Mouse (Mus musculus) neural tube, embryonic 14.5 days (tissue): ENCODE measurements at regions not wholly inside any gene's neighbourhood (a gene's known extent, or its start where the extent isn't known, plus 50 kb on each side); places are given as distances from the start of the nearest gene placed in this dataset.

Source experiments
- ATAC-seq: fragments of 200-750 bp; cut with Nextera tagmentation; 2 replicates; pipeline ENCODE4 v1.8.0; 2017; ENCODE audit warnings: low read depth, mild to moderate bottlenecking, moderate TSS enrichment, moderate library complexity
- H3K27ac ChIP-seq: fragments of 300-500 bp; sonication (generic); 2 replicates; pipeline ENCODE4 v1.5.1; 2014; ENCODE audit warnings: low read depth, mild to moderate bottlenecking, control low read depth, low read length, moderate library complexity, mixed read lengths
- H3K27me3 ChIP-seq: fragments of 300-500 bp; sonication (generic); 2 replicates; pipeline ENCODE4 v1.6.1; 2014; ENCODE audit warnings: low read length; ENCODE audit not compliant: control insufficient read depth, insufficient read depth
- H3K36me3 ChIP-seq: fragments of 300-500 bp; sonication (generic); 2 replicates; pipeline ENCODE4 v1.6.1; 2014; ENCODE audit warnings: low read length, mixed read lengths; ENCODE audit not compliant: control insufficient read depth, insufficient read depth
- H3K4me1 ChIP-seq: fragments of 300-500 bp; sonication (generic); 2 replicates; pipeline ENCODE4 v1.6.1; 2014; ENCODE audit warnings: low read length; ENCODE audit not compliant: control insufficient read depth, insufficient read depth
- H3K4me2 ChIP-seq: fragments of 300-500 bp; sonication (generic); 2 replicates; pipeline ENCODE4 v1.6.1; 2014; ENCODE audit warnings: mild to moderate bottlenecking, low read depth, low read length, control low read depth
- H3K4me3 ChIP-seq: fragments of 300-500 bp; sonication (generic); 2 replicates; pipeline ENCODE4 v1.5.1; 2014; ENCODE audit warnings: low read depth, low read length, control low read depth, mixed read lengths
- H3K9ac ChIP-seq: fragments of 300-500 bp; sonication (generic); replicated peaks from 2 replicates; pipeline ENCODE4 v1.6.1; 2014; ENCODE audit warnings: low read depth, mild to moderate bottlenecking, control low read depth, low read length, mixed read lengths
- H3K9me3 ChIP-seq: fragments of 300-500 bp; sonication (generic); 2 replicates; pipeline ENCODE4 v1.6.1; 2016; ENCODE audit warnings: low read length; ENCODE audit not compliant: control insufficient read depth
- WGBS: fragments of 180-500 bp; shearing (Covaris S2); extraction: QIAGEN DNeasy Blood & Tissue Kit; methylation state at CpG from one replicate; pipeline ENCODE4 v1.1.7; 2014; 5-methylcytosine and 5-hydroxymethylcytosine counted together

DNA sequence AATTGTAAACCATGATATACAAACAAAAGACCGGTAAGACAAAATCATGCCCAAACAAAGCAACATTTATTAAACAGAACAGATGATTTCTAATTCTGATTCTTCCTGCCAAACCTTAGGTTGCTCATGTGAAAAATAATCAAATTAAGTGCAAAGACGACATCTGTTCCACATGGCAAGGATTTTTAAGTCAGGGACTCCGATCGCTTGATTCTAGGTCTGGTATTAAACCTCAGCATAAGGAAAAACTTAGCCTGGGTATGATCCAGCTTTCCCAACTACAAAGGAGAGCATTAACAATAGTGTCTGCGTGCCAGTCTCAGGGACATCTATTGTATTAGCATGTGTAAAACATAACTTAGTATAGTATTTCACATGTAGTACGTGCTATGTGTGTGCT, 181.8 kb upstream of the Rnpc3 start:
- Histone ChIP-seq H3K27ac (no peak overlapping the region), H3K27me3 (no peaks in the 10 kb centered on the region), H3K4me3 (no peak overlapping the region), H3K4me2 (no peak overlapping the region), H3K4me1 (no peaks in the 10 kb centered on the region), H3K9ac (no peak overlapping the region), H3K36me3 (no peaks in the 10 kb centered on the region), H3K9me3 (no peaks in the 10 kb centered on the region)
- no peak for ATAC-seq
- 80% methylated on average over 6 of the region's 6 CpGs for WGBS

DNA sequence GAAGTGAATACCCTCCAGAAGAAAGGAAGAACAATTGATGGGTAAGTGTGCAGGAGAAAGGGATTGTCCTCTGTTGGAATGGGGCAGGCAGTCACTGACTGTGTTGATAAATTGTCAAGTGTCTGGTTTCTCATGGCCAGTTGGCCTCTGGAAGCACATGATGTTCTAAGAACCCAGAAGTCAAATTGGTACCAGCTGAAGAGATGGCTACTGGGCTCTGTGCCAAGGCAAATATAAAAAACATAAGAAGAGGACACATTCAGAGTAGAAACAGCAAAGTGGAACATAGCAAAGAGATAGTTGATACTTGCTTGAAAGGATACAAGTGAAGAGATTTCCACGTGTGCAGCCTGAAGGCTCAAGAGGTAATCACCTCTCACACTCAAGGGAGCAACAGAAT, 170.9 kb upstream of the Col11a1 start:
- no peaks in the 10 kb centered on the region for H3K36me3 ChIP-seq
- H3K9me3 ChIP-seq = no peaks in the 10 kb centered on the region
- ATAC-seq = no peak
- no peaks in the 10 kb centered on the region for H3K4me1 ChIP-seq
- no peak overlapping the region for H3K4me2 ChIP-seq
- no peak overlapping the region for H3K9ac ChIP-seq
- no peaks in the 10 kb centered on the region for H3K27me3 ChIP-seq
- 58% methylated on average over 1 of the region's 1 CpGs for WGBS
- no peak overlapping the region for H3K4me3 ChIP-seq
- H3K27ac ChIP-seq = no peak overlapping the region

DNA sequence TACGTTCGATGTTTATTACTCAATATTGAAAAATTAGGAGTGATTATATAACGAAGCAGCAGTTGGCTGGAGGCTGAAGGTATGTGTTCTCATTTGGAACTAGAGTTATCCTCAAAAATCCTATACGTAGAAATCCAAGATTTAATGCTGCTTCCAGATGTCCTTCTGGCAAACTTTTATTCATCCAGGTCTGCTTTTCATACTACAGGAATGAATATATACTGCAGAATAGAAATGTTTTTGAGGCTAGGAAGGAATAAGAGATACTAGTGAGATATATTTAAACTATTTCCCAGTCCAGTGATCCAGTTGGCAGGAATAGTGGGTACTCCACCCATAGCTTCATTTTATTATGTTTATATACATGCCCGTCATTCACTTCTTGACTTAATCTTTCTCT, 170.3 kb upstream of the Col11a1 start:
- no peak overlapping the region for H3K4me2 ChIP-seq
- no peaks in the 10 kb centered on the region for H3K27me3 ChIP-seq
- H3K9me3 ChIP-seq = no peaks in the 10 kb centered on the region
- H3K27ac ChIP-seq = no peak overlapping the region
- H3K9ac ChIP-seq = no peak overlapping the region
- H3K4me3 ChIP-seq = no peak overlapping the region
- 87% methylated on average over 5 of the region's 5 CpGs for WGBS
- ATAC-seq = no peak
- H3K4me1 ChIP-seq = no peaks in the 10 kb centered on the region
- H3K36me3 ChIP-seq = no peaks in the 10 kb centered on the region

DNA sequence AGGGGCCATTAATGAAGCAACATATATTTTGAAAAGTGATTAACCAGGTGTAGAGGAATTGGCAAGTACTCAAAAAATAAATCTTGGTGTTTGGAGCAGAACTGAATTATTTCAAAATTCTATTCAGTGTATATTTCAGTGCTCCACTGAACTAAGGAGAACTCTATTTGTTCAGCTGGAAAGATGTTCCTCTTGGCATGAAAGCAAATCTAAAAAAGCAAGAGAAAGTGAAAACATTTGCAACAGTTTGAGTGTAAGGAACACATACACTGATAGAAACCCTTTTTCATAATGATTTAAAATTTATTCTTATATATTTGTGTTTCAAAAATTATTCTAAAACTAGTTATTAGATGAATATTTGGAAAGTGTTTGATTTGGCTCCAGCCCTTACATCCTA, 169.9 kb upstream of the Col11a1 start:
- ATAC-seq = no peak
- no peaks in the 10 kb centered on the region for H3K36me3 ChIP-seq

DNA sequence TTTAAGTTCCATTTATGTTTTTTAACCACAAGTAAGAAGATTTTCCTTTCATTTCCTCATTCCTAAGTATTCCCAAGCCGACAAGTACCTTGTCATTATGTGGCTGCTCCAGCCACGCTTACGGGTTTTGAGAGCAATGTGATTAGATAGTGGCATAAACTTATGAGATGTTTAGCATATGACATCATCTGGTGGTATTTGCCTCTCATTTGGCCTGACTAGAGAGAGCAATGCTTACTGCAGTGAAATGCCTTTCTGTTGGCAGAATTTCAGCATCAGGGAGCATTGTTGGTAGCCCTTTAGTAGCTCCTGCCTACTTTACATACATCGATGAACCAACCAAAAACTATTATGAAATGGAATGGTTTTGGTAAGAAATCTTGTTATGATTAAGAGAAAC, 157.1 kb upstream of the Col11a1 start:
- Histone ChIP-seq H3K4me1 (no peaks in the 10 kb centered on the region), H3K9ac (no peak overlapping the region), H3K4me3 (no peak overlapping the region), H3K27ac (no peak overlapping the region), H3K36me3 (no peaks in the 10 kb centered on the region), H3K4me2 (no peak overlapping the region), H3K9me3 (no peaks in the 10 kb centered on the region), H3K27me3 (no peaks in the 10 kb centered on the region)
- no peak for ATAC-seq
- 93% methylated on average over 4 of the region's 4 CpGs for WGBS

More for the DNA sequence above, 169.9 kb upstream of the Col11a1 start:
- Histone ChIP-seq H3K27me3 (no peaks in the 10 kb centered on the region), H3K4me2 (no peak overlapping the region), H3K4me1 (no peaks in the 10 kb centered on the region), H3K9ac (no peak overlapping the region), H3K9me3 (no peaks in the 10 kb centered on the region), H3K4me3 (no peak overlapping the region), H3K27ac (no peak overlapping the region)

DNA sequence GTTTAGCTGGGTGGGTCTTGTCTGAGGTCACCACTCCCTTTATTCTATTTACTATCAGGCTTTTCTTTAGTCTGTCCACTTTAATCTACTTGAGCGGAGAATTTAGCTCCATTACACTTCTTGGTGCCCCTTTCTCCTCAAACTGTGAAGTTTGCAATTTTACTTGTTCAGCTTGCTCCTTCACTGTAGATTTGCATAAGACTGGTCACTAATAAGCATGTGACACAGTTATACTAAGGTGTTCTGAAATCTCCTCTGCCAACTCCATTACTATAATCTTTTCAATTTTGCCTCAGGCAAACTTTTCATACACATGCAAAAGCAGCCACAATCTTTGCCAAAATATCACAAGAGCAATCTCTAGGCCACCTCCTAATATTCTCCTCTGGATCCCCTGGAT, 125.2 kb upstream of the Col11a1 start:
- no peak overlapping the region for H3K27ac ChIP-seq
- H3K4me2 ChIP-seq = no peak overlapping the region
- 75% methylated on average over 1 of the region's 1 CpGs for WGBS
- no peaks in the 10 kb centered on the region for H3K9me3 ChIP-seq
- no peaks in the 10 kb centered on the region for H3K36me3 ChIP-seq
- H3K4me3 ChIP-seq = no peak overlapping the region
- H3K27me3 ChIP-seq = no peaks in the 10 kb centered on the region
- ATAC-seq = no peak
- no peak overlapping the region for H3K9ac ChIP-seq
- no peaks in the 10 kb centered on the region for H3K4me1 ChIP-seq

DNA sequence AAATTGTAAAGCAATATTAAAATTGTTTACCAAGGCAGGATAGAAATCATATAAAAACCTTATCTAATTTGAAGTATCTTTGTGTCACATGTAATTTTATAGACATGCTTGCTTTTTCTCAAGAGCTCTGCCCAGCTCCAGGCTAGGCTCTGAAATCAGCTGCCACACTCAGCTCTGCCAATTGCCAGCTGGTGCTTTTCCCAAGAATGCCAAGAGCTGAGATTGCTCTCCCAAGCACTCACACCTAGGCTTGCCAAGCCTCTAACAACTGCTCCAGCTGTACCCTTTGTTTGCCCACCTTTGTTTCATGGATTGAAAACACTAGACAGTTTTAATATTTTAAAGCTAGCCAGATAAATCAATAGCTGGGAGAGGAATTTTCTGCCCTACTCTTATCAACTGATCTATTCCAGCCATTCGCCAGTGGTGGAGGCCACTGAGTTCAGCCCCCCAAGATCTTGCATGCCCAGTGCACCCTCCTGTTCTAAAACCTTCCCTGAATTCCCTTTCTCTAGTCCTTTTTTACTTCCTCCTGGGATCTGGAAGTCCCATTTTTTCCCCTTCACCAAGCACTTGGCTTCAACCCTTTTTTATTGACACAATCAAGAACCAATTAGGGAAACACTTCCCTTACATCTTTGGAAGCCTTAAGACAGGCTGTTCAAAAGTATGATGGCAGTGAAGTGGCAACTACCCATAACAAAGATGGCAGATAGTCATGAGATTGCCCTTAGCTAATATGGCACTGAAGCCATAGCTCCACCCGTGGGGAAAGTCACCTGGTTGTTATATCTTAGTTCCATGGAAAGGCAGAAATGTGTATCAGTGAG, 110.8 kb upstream of the Col11a1 start:
- no peaks in the 10 kb centered on the region for H3K9me3 ChIP-seq
- WGBS = 88% methylated on average over 2 of the region's 2 CpGs
- H3K27me3 ChIP-seq = no peaks in the 10 kb centered on the region
- no peaks in the 10 kb centered on the region for H3K36me3 ChIP-seq
- H3K27ac ChIP-seq = peak overlapping the region; percentile 44; the same call in 1 of the 2 replicates
- ATAC-seq = peak; percentile 86
- H3K4me3 ChIP-seq = no peak overlapping the region
- H3K4me1 ChIP-seq = no peaks in the 10 kb centered on the region
- H3K4me2 ChIP-seq = no peak overlapping the region
- no peak overlapping the region for H3K9ac ChIP-seq

DNA sequence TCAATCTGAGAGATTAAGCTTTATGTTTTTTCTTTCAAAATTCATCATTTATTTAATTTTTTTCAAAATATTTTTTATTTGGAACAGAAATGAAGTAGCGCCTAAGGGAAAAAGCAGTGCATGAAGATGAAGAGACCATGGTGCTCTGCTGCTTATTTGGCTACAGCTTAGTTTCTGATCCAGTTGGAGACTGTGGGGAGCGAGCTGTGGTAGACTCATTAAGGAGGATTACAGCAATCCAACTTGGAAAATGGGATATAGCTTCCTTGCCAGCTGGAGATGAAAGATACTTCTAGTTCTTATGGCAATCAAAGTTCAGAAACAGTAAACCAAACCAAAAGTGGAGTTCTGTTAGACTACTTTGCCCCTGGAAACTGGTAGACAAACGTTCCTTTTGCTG, 98.8 kb upstream of the Col11a1 start:
- no peaks in the 10 kb centered on the region for H3K27me3 ChIP-seq
- no peaks in the 10 kb centered on the region for H3K9me3 ChIP-seq
- H3K4me3 ChIP-seq = no peak overlapping the region
- H3K4me2 ChIP-seq = no peak overlapping the region
- no peak overlapping the region for H3K9ac ChIP-seq
- no peaks in the 10 kb centered on the region for H3K36me3 ChIP-seq
- WGBS = 76% methylated on average over 3 of the region's 3 CpGs
- no peak overlapping the region for H3K27ac ChIP-seq
- ATAC-seq = no peak
- H3K4me1 ChIP-seq = no peaks in the 10 kb centered on the region

DNA sequence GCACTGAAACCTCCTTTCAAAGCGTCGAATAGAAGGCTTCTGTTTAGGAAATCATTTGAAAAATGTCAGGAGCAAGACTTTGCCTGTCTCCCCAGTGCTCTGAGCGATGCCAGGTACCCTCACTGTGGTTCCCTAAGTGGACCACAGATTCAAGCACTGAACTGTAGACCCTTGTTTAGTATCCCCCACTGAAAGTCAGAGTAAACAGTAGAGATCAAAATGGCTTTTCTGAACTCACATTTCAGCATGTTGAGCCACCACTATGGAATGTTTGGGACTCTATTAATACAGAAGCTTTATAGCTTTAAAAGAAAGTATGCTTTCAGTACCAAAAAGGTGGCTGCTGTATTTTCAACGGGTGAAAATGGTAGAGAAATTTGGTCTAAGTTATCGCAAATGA, 79.8 kb upstream of the Col11a1 start:
- WGBS = 84% methylated on average over 5 of the region's 5 CpGs
- Histone ChIP-seq H3K4me2 (no peak overlapping the region), H3K27ac (no peak overlapping the region), H3K4me1 (no peaks in the 10 kb centered on the region), H3K36me3 (no peaks in the 10 kb centered on the region), H3K9me3 (no peaks in the 10 kb centered on the region), H3K4me3 (no peak overlapping the region), H3K27me3 (no peaks in the 10 kb centered on the region), H3K9ac (no peak overlapping the region)
- no peak for ATAC-seq
